Mouse (Mus musculus): ENCODE data around the gene Nol9.

DNA sequence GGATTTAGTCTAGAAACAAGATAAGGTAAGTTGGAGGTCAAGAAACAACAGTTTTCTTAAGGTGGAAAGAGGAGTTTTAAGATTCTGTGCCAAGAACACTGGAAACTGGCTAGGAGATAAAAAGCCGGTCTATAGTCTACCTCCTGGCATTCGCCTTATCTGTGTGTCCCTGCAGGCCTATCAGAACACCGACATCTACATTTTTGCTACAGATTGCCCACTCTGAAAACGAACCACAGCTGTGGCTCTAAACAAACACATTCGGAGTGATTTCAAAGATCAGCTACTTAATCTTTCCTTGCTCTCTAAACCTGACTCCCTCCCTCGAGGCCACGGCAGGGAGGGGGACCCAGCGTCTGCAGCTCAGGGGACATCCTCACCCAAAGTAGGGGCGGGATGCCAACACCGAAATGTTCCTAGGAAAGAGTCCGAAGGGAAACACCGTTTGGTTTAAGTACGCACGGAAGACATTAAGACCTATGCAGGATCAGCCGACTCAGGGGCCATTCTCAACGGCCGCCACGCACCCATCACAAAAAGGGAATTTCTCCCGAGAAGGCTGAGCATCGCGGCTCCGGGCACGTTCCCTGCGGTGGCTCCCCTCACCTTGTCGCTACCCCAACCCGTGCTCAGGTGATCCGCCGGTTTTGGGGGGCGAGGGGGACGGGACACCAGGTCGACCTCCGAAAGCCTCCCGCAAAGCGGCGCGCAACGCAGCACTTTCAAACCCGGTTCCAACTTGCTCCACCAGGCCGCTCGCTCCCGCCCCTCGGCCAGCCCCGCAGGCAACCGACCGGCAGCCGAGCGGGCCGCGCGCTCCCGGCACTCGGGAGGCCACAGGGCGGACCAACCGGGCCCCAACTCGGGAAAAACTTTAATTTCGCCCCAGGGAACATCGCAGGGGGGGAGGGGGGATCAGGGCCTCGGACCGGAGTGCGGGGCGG is 44.6 kb upstream of the Nol9 start:
- no peak for TF ChIP-seq POLR2A (IDR thresholded peaks at IDR 0.05; ENCODE audit: borderline replicate concordance, extremely low read depth, low read depth, low read length)
- no peak for TF ChIP-seq CTCF (IDR thresholded peaks at IDR 0.05; ENCODE audit: insufficient read depth, low read length)
